Mouse (Mus musculus) stomach, postnatal 0 days (tissue): ENCODE measurements at regions not wholly inside any gene's neighbourhood (a gene's known extent, or its start where the extent isn't known, plus 50 kb on each side); places are given as distances from the start of the nearest gene placed in this dataset.

Source experiments
- CTCF ChIP-seq: IDR thresholded peaks from 2 replicates; pipeline ENCODE4 v1.5.1; 2016; ENCODE audit warnings: antibody characterized with exemption, low read depth, mild to moderate bottlenecking, moderate library complexity
- EP300 ChIP-seq: optimal IDR thresholded peaks from 2 replicates; pipeline ENCODE3; 2016; ENCODE audit warnings: antibody characterized with exemption

DNA sequence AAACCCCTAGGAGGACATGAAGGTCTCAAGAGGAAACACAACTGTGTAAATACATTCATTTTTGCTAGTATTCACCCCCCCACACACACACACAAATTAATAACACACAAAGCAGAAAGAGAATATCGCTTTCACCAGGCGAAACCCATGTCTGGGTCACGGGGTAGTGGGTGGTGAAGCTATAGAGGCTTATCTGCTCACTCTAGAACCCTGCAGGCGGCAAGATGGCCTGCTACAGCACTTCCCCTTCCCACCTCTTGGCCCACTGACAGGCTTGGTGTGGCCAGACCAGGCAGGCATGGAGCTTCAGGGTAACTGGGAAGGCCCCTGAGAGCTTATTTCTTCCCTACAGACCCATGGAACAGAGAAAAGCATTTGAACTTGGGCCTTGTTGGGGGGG is 119.6 kb downstream of the 2410131K14Rik start:
- TF ChIP-seq CTCF (no peak), EP300 (no peak)
